Mouse (Mus musculus): ENCODE results near the gene Lamb2. TPM values are rescaled to one million over a fixed set of nuclear protein-coding genes. Genes with fewer than 3 reads are reported as not detected.
A peak's percentile ranks its signal among the peaks of the same experiment; 100 is the strongest.

Gene Lamb2
- polyA plus RNA-seq, 1 experiment from 2014 or later = 8.9 TPM

GRCm38 (mm10) chr9:108486973-108487530 is 7.5 kb downstream of the Lamb2 start:
- Histone ChIP-seq H3K9me3 (ENCODE audit: control insufficient read depth) (no peaks in the 10 kb centered on the region), H3K9ac (ENCODE audit: low read depth, low read length) (no peak overlapping the region), H3K27ac (ENCODE audit: low read depth, low read length) (no peak overlapping the region), H3K4me3 (ENCODE audit: low read depth, low read length) (no peak overlapping the region), H3K36me3 (ENCODE audit: control insufficient read depth, insufficient read depth) (peaks cover 61% of the 10 kb centered on the region), H3K27me3 (replicated peaks; ENCODE audit: control insufficient read depth, insufficient read depth, low read length) (no peaks in the 10 kb centered on the region), H3K4me1 (replicated peaks; ENCODE audit: control insufficient read depth, insufficient read depth, low read length) (no peaks in the 10 kb centered on the region; the same call in 1 of the 2 replicates), H3K4me2 (replicated peaks; ENCODE audit: low read depth) (no peak overlapping the region)
- WGBS = 92% methylated on average over 8 of the region's 8 CpGs
- no peak for TF ChIP-seq CTCF (IDR thresholded peaks at IDR 0.05; ENCODE audit: low read depth)
- ATAC-seq = no peak

GRCm38 (mm10) chr9:108488403-108488802 is 8.9 kb downstream of the Lamb2 start:
- no peak for TF ChIP-seq CTCF (IDR thresholded peaks at IDR 0.05; ENCODE audit: low read depth)
- Histone ChIP-seq H3K9me3 (ENCODE audit: control insufficient read depth) (no peaks in the 10 kb centered on the region), H3K27me3 (replicated peaks; ENCODE audit: control insufficient read depth, insufficient read depth, low read length) (no peaks in the 10 kb centered on the region), H3K4me1 (replicated peaks; ENCODE audit: control insufficient read depth, insufficient read depth, low read length) (no peaks in the 10 kb centered on the region; the same call in 1 of the 2 replicates), H3K27ac (ENCODE audit: low read depth, low read length) (no peak overlapping the region), H3K9ac (ENCODE audit: low read depth, low read length) (no peak overlapping the region), H3K36me3 (ENCODE audit: control insufficient read depth, insufficient read depth) (peaks cover 58% of the 10 kb centered on the region), H3K4me2 (replicated peaks; ENCODE audit: low read depth) (no peak overlapping the region), H3K4me3 (ENCODE audit: low read depth, low read length) (no peak overlapping the region)
- WGBS = 94% methylated on average over 17 of the region's 17 CpGs
- ATAC-seq = no peak

- no peak overlapping the region for H3K4me2 ChIP-seq (replicated peaks; ENCODE audit: low read depth)
- no peaks in the 10 kb centered on the region for H3K27me3 ChIP-seq (replicated peaks; ENCODE audit: control insufficient read depth, insufficient read depth, low read length)
- H3K27ac ChIP-seq (ENCODE audit: low read depth, low read length) = 0 out of 2 replicates have a peak overlapping the region, but pooled peaks have one; percentile 92
- TF ChIP-seq CTCF (IDR thresholded peaks at IDR 0.05; ENCODE audit: low read depth) = no peak
- no peaks in the 10 kb centered on the region for H3K9me3 ChIP-seq (ENCODE audit: control insufficient read depth)
- no peak overlapping the region for H3K4me3 ChIP-seq (ENCODE audit: low read depth, low read length)
- H3K36me3 ChIP-seq (ENCODE audit: control insufficient read depth, insufficient read depth) = peaks cover 59% of the 10 kb centered on the region
- WGBS = 96% methylated on average over 20 of the region's 20 CpGs
- no peak overlapping the region for H3K9ac ChIP-seq (ENCODE audit: low read depth, low read length)
- ATAC-seq = no peak
- no peaks in the 10 kb centered on the region; the same call in 1 of the 2 replicates for H3K4me1 ChIP-seq (replicated peaks; ENCODE audit: control insufficient read depth, insufficient read depth, low read length)
Observed at GRCm38 (mm10) chr9:108489215-108489614, 9.7 kb downstream of the Lamb2 start.

GRCm38 (mm10) chr9:108489702-108490558 is 10.4 kb downstream of the Lamb2 start:
- Histone ChIP-seq H3K27me3 (replicated peaks; ENCODE audit: control insufficient read depth, insufficient read depth, low read length) (no peaks in the 10 kb centered on the region), H3K4me2 (replicated peaks; ENCODE audit: low read depth) (peak overlapping the region; percentile 83), H3K27ac (ENCODE audit: low read depth, low read length) (peak overlapping the region; percentile 92), H3K9ac (ENCODE audit: low read depth, low read length) (no peak overlapping the region; the same call in 1 of the 2 replicates), H3K36me3 (ENCODE audit: control insufficient read depth, insufficient read depth) (peaks cover 62% of the 10 kb centered on the region), H3K4me3 (ENCODE audit: low read depth, low read length) (peak overlapping the region; percentile 67), H3K4me1 (replicated peaks; ENCODE audit: control insufficient read depth, insufficient read depth, low read length) (no peaks in the 10 kb centered on the region; the same call in 1 of the 2 replicates), H3K9me3 (ENCODE audit: control insufficient read depth) (no peaks in the 10 kb centered on the region)
- 56% methylated on average over 26 of the region's 26 CpGs for WGBS
- no peak; the same call in 1 of the 2 replicates for ATAC-seq
- TF ChIP-seq CTCF (IDR thresholded peaks at IDR 0.05; ENCODE audit: low read depth) = no peak

- Histone ChIP-seq H3K4me2 (replicated peaks; ENCODE audit: low read depth) (peak within 1 kb of the TSS; percentile 83), H3K4me1 (replicated peaks; ENCODE audit: control insufficient read depth, insufficient read depth, low read length) (no peaks in the 10 kb centered on the region; the same call in 1 of the 2 replicates), H3K9ac (ENCODE audit: low read depth, low read length) (peak within 1 kb of the TSS; percentile 90), H3K27me3 (replicated peaks; ENCODE audit: control insufficient read depth, insufficient read depth, low read length) (no peaks in the 10 kb centered on the region), H3K27ac (ENCODE audit: low read depth, low read length) (peak within 1 kb of the TSS; percentile 92), H3K36me3 (ENCODE audit: control insufficient read depth, insufficient read depth) (peaks cover 61% of the 10 kb centered on the region), H3K9me3 (ENCODE audit: control insufficient read depth) (no peaks in the 10 kb centered on the region), H3K4me3 (ENCODE audit: low read depth, low read length) (peak within 1 kb of the TSS; percentile 67)
- 0 out of 2 replicates have a peak, but pooled peaks have one; percentile 2 for TF ChIP-seq CTCF (IDR thresholded peaks at IDR 0.05; ENCODE audit: low read depth)
- peak; percentile 93 for ATAC-seq
- WGBS = under 1% methylated on average over 65 of the region's 69 CpGs
Observed at GRCm38 (mm10) chr9:108490559-108491285, 11.2 kb downstream of the Lamb2 start, which contains the start of gene Usp19. Usp19 (plus strand) TSS chr9:108490602.

- Histone ChIP-seq H3K36me3 (ENCODE audit: control insufficient read depth, insufficient read depth) (peaks cover 63% of the 10 kb centered on the region), H3K9me3 (ENCODE audit: control insufficient read depth) (no peaks in the 10 kb centered on the region), H3K4me1 (replicated peaks; ENCODE audit: control insufficient read depth, insufficient read depth, low read length) (no peaks in the 10 kb centered on the region; the same call in 1 of the 2 replicates), H3K27me3 (replicated peaks; ENCODE audit: control insufficient read depth, insufficient read depth, low read length) (no peaks in the 10 kb centered on the region), H3K9ac (ENCODE audit: low read depth, low read length) (peak overlapping the region; percentile 90), H3K27ac (ENCODE audit: low read depth, low read length) (peak overlapping the region; percentile 92), H3K4me2 (replicated peaks; ENCODE audit: low read depth) (peak overlapping the region; percentile 83), H3K4me3 (ENCODE audit: low read depth, low read length) (peak overlapping the region; percentile 67)
- 4% methylated on average over 12 of the region's 12 CpGs for WGBS
- no peak for ATAC-seq
- no peak for TF ChIP-seq CTCF (IDR thresholded peaks at IDR 0.05; ENCODE audit: low read depth)
Observed at GRCm38 (mm10) chr9:108491286-108491580, 11.7 kb downstream of the Lamb2 start.

Data from intestine, postnatal 0 days (tissue).